Mouse (Mus musculus) heart, embryonic 13.5 days (tissue): ENCODE data around the gene 1700020N01Rik. TPM values are rescaled to one million over a fixed set of nuclear protein-coding genes. Genes with fewer than 3 reads are reported as not detected.

Experiments used
- ATAC-seq: fragments of 200-750 bp; cut with Nextera tagmentation; 2 replicates; pipeline ENCODE4 v1.8.0; 2017; ENCODE audit warnings: moderate TSS enrichment; ENCODE audit not compliant: insufficient number of reproducible peaks, low FRiP score, low TSS enrichment; ENCODE audit errors: extremely low read depth
- H3K27ac ChIP-seq: fragments of 300-500 bp; sonication (generic); replicated peaks from 2 replicates; pipeline ENCODE4 v1.5.1; 2015; ENCODE audit warnings: moderate library complexity, mild to moderate bottlenecking, inconsistent platforms
- H3K27me3 ChIP-seq: fragments of 300-500 bp; sonication (generic); replicated peaks from 2 replicates; pipeline ENCODE4 v1.6.1; 2015; ENCODE audit warnings: mild to moderate bottlenecking, inconsistent platforms
- H3K36me3 ChIP-seq: fragments of 300-500 bp; sonication (generic); 2 replicates; pipeline ENCODE4 v1.6.1; 2015; ENCODE audit warnings: mild to moderate bottlenecking, inconsistent platforms
- H3K4me1 ChIP-seq: fragments of 300-500 bp; sonication (generic); 2 replicates; pipeline ENCODE4 v1.6.1; 2015; ENCODE audit warnings: inconsistent platforms
- H3K4me2 ChIP-seq: fragments of 300-500 bp; sonication (generic); 2 replicates; pipeline ENCODE4 v1.6.1; 2015; ENCODE audit warnings: inconsistent platforms, mild to moderate bottlenecking, moderate library complexity
- H3K4me3 ChIP-seq: fragments of 300-500 bp; sonication (generic); 2 replicates; pipeline ENCODE4 v1.5.1; 2015; ENCODE audit warnings: moderate library complexity, mild to moderate bottlenecking, inconsistent platforms
- H3K9ac ChIP-seq: fragments of 300-500 bp; sonication (generic); 2 replicates; pipeline ENCODE4 v1.6.1; 2015; ENCODE audit warnings: inconsistent platforms, mild to moderate bottlenecking, moderate library complexity
- H3K9me3 ChIP-seq: fragments of 300-500 bp; sonication (generic); 2 replicates; pipeline ENCODE4 v1.6.1; 2016; ENCODE audit warnings: inconsistent platforms
- WGBS: fragments of 180-500 bp; shearing (Covaris S2); methylation state at CpG from one replicate; pipeline ENCODE4 v1.1.7; 2015; ENCODE audit warnings: mixed read lengths; 5-methylcytosine and 5-hydroxymethylcytosine counted together
- polyA plus RNA-seq: library from polyadenylated mRNA; unstranded; fragments of >200 nt; fragmentation: Nextera tagmentation; extraction: Ambion mirVana; gene quantifications from 2 replicates; pipeline ENCODE4 v1.2.1, GENCODE M21; 2015

1700020N01Rik gene
- polyA plus RNA-seq, 1 experiment from 2014 or later = not detected

- Histone ChIP-seq H3K36me3 (no peaks in the 10 kb centered on the region), H3K9ac (no peak overlapping the region), H3K9me3 (no peaks in the 10 kb centered on the region), H3K4me1 (peaks cover 32% of the 10 kb centered on the region), H3K27ac (peak overlapping the region; percentile 58), H3K4me2 (no peak overlapping the region), H3K27me3 (no peaks in the 10 kb centered on the region), H3K4me3 (no peak overlapping the region)
- no peak for ATAC-seq
- 32% methylated on average over 4 of the region's 4 CpGs for WGBS
These were observed 12.1 kb downstream of the 1700020N01Rik start for GRCm38 (mm10) chr10:21605011-21605571.

- WGBS = 75% methylated on average over 5 of the region's 5 CpGs
- no peak overlapping the region for H3K4me3 ChIP-seq
- no peaks in the 10 kb centered on the region for H3K9me3 ChIP-seq
- no peak overlapping the region for H3K9ac ChIP-seq
- no peak for ATAC-seq
- no peaks in the 10 kb centered on the region for H3K27me3 ChIP-seq
- H3K4me2 ChIP-seq = no peak overlapping the region
- H3K36me3 ChIP-seq = no peaks in the 10 kb centered on the region
- peak overlapping the region; percentile 58 for H3K27ac ChIP-seq
- H3K4me1 ChIP-seq = peaks cover 32% of the 10 kb centered on the region
These were observed 12.7 kb downstream of the 1700020N01Rik start for GRCm38 (mm10) chr10:21605601-21606000.

GRCm38 (mm10) chr10:21606931-21607330 lies 14.0 kb downstream of the 1700020N01Rik start:
- H3K4me2 ChIP-seq = no peak overlapping the region
- no peaks in the 10 kb centered on the region for H3K9me3 ChIP-seq
- no peaks in the 10 kb centered on the region for H3K36me3 ChIP-seq
- peaks cover 32% of the 10 kb centered on the region for H3K4me1 ChIP-seq
- H3K27ac ChIP-seq = peak overlapping the region; percentile 36; the same call in 1 of the 2 replicates
- H3K4me3 ChIP-seq = no peak overlapping the region
- H3K27me3 ChIP-seq = no peaks in the 10 kb centered on the region
- 46% methylated on average over 5 of the region's 5 CpGs for WGBS
- no peak for ATAC-seq
- H3K9ac ChIP-seq = no peak overlapping the region

- no peak for ATAC-seq
- H3K9me3 ChIP-seq = no peaks in the 10 kb centered on the region
- 70% methylated on average over 2 of the region's 2 CpGs for WGBS
These were observed 16.6 kb downstream of the 1700020N01Rik start for GRCm38 (mm10) chr10:21609583-21609982.

GRCm38 (mm10) chr10:21613021-21613860 lies 20.3 kb downstream of the 1700020N01Rik start:
- H3K36me3 ChIP-seq = no peaks in the 10 kb centered on the region
- no peak overlapping the region for H3K27ac ChIP-seq
- no peak overlapping the region for H3K9ac ChIP-seq
- H3K4me1 ChIP-seq = peaks cover 4% of the 10 kb centered on the region
- no peak for ATAC-seq
- H3K27me3 ChIP-seq = no peaks in the 10 kb centered on the region
- H3K4me2 ChIP-seq = no peak overlapping the region
- no peaks in the 10 kb centered on the region for H3K9me3 ChIP-seq
- no peak overlapping the region for H3K4me3 ChIP-seq
- 76% methylated on average over 4 of the region's 4 CpGs for WGBS

More at GRCm38 (mm10) chr10:21609583-21609982, 16.6 kb downstream of the 1700020N01Rik start:
- H3K4me1 ChIP-seq = peaks cover 30% of the 10 kb centered on the region
- no peaks in the 10 kb centered on the region for H3K36me3 ChIP-seq
- no peak overlapping the region for H3K27ac ChIP-seq
- H3K9ac ChIP-seq = no peak overlapping the region
- H3K27me3 ChIP-seq = no peaks in the 10 kb centered on the region
- no peak overlapping the region for H3K4me2 ChIP-seq
- H3K4me3 ChIP-seq = no peak overlapping the region

GRCm38 (mm10) chr10:21614520-21614919 lies 21.6 kb downstream of the 1700020N01Rik start:
- no peak for ATAC-seq
- H3K27me3 ChIP-seq = no peaks in the 10 kb centered on the region
- H3K4me1 ChIP-seq = no peaks in the 10 kb centered on the region
- H3K9ac ChIP-seq = no peak overlapping the region
- H3K27ac ChIP-seq = no peak overlapping the region
- 89% methylated on average over 1 of the region's 1 CpGs for WGBS
- H3K36me3 ChIP-seq = no peaks in the 10 kb centered on the region
- no peaks in the 10 kb centered on the region for H3K9me3 ChIP-seq
- H3K4me2 ChIP-seq = no peak overlapping the region
- H3K4me3 ChIP-seq = no peak overlapping the region

GRCm38 (mm10) chr10:21618745-21619508 lies 26.0 kb downstream of the 1700020N01Rik start:
- no peaks in the 10 kb centered on the region for H3K27me3 ChIP-seq
- H3K4me3 ChIP-seq = no peak overlapping the region
- no peak overlapping the region for H3K27ac ChIP-seq
- no peak overlapping the region; the same call in 1 of the 2 replicates for H3K4me2 ChIP-seq
- ATAC-seq = no peak
- WGBS = 71% methylated on average over 5 of the region's 5 CpGs
- no peaks in the 10 kb centered on the region for H3K4me1 ChIP-seq
- H3K9me3 ChIP-seq = no peaks in the 10 kb centered on the region
- H3K36me3 ChIP-seq = no peaks in the 10 kb centered on the region
- no peak overlapping the region for H3K9ac ChIP-seq

- Histone ChIP-seq H3K9me3 (no peaks in the 10 kb centered on the region), H3K4me2 (no peak overlapping the region), H3K4me3 (no peak overlapping the region), H3K36me3 (no peaks in the 10 kb centered on the region), H3K27ac (no peak overlapping the region), H3K27me3 (no peaks in the 10 kb centered on the region), H3K9ac (no peak overlapping the region), H3K4me1 (no peaks in the 10 kb centered on the region)
- 74% methylated on average over 7 of the region's 7 CpGs for WGBS
- no peak for ATAC-seq
These were observed 29.1 kb downstream of the 1700020N01Rik start for GRCm38 (mm10) chr10:21622065-21622464.

- peaks cover 20% of the 10 kb centered on the region for H3K4me1 ChIP-seq
- 58% methylated on average over 5 of the region's 5 CpGs for WGBS
- H3K9me3 ChIP-seq = no peaks in the 10 kb centered on the region
- no peak overlapping the region for H3K4me2 ChIP-seq
- no peak overlapping the region for H3K4me3 ChIP-seq
- H3K9ac ChIP-seq = no peak overlapping the region
- ATAC-seq = no peak
- no peaks in the 10 kb centered on the region for H3K36me3 ChIP-seq
- peaks cover 4% of the 10 kb centered on the region; the same call in 1 of the 2 replicates for H3K27me3 ChIP-seq
- no peak overlapping the region for H3K27ac ChIP-seq
These were observed 35.6 kb downstream of the 1700020N01Rik start for GRCm38 (mm10) chr10:21628555-21628954.

- WGBS = 73% methylated on average over 10 of the region's 10 CpGs
- ATAC-seq = no peak
- Histone ChIP-seq H3K4me2 (no peak overlapping the region), H3K27ac (no peak overlapping the region), H3K9ac (no peak overlapping the region), H3K36me3 (no peaks in the 10 kb centered on the region), H3K4me1 (peaks cover 20% of the 10 kb centered on the region), H3K4me3 (no peak overlapping the region), H3K27me3 (peaks cover 4% of the 10 kb centered on the region; the same call in 1 of the 2 replicates), H3K9me3 (no peaks in the 10 kb centered on the region)
These were observed 36.2 kb downstream of the 1700020N01Rik start for GRCm38 (mm10) chr10:21629031-21629740.

GRCm38 (mm10) chr10:21631481-21631880 lies 38.5 kb downstream of the 1700020N01Rik start:
- H3K4me2 ChIP-seq = no peak overlapping the region
- H3K4me3 ChIP-seq = no peak overlapping the region
- H3K27ac ChIP-seq = no peak overlapping the region
- no peaks in the 10 kb centered on the region for H3K36me3 ChIP-seq
- H3K9me3 ChIP-seq = no peaks in the 10 kb centered on the region
- peaks cover 32% of the 10 kb centered on the region for H3K4me1 ChIP-seq
- no peak for ATAC-seq
- peaks cover 4% of the 10 kb centered on the region; the same call in 1 of the 2 replicates for H3K27me3 ChIP-seq
- H3K9ac ChIP-seq = no peak overlapping the region
- WGBS = 85% methylated on average over 1 of the region's 1 CpGs
